In the genomic region with DNA sequence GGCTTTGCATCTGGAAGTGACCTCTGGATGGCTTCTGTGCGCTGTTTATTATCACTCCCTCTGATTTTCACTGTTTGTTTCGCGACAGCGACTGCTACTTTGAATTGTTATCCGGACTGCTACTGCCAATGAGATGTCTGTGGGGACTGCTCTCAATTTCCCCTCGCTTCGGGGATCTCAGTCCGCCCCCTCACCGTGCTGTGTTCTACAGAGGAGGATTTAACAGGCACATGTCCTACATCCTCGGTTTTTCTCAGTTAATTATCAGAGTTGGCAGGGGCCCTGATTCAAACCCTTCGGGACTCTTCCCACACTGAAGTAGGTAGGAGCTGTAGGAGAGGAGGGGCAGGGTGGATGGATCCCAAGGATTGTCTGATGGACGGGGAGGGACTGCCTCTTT, we compare ENCODE assay signal across 26 mouse cellular contexts.
DNase-seq lines count a peak whose midpoint lies in the region; ATAC-seq and TF ChIP-seq lines count a peak whose summit lies in the region.
"Had no signal": no experiment of that assay in that cellular context is flagged by ENCODE, and none has a peak within 500 bp of the region (broad histone marks: within the 10 kb centered on the region; RNA-seq: fewer than 3 reads in every experiment).

No protein-coding gene starts in this region.

- no peak overlapping the region for H3K9ac ChIP-seq in kidney, embryonic 16.5 days (replicated peaks; ENCODE audit: low read length)
- H3K9ac ChIP-seq: embryonic facial prominence, embryonic 12.5 days; forebrain, embryonic 12.5 days; forebrain, embryonic 15.5 days; hindbrain, embryonic 13.5 days had no signal

- H3K27ac ChIP-seq in layer of hippocampus, adult 2 months, result no peak overlapping the region
- H3K27ac ChIP-seq in kidney, embryonic 16.5 days (ENCODE audit: low read length), result no peak overlapping the region
- H3K27ac ChIP-seq: embryonic facial prominence, embryonic 12.5 days; forebrain, embryonic 12.5 days; forebrain, embryonic 15.5 days; heart, adult 2 months; hindbrain, embryonic 10.5 days; hindbrain, embryonic 13.5 days had no signal

- no peaks in the 10 kb centered on the region for H3K36me3 ChIP-seq in kidney, embryonic 16.5 days (ENCODE audit: insufficient read depth, low read length)
- H3K36me3 ChIP-seq: embryonic facial prominence, embryonic 12.5 days; forebrain, embryonic 12.5 days; forebrain, embryonic 15.5 days; G1E; hindbrain, embryonic 10.5 days; hindbrain, embryonic 13.5 days had no signal

- H3K4me3 ChIP-seq in layer of hippocampus, adult 2 months, result no peak overlapping the region
- no peak overlapping the region for H3K4me3 ChIP-seq in kidney, embryonic 16.5 days (ENCODE audit: low read length)
- H3K4me3 ChIP-seq: embryonic facial prominence, embryonic 12.5 days; erythroblast, embryonic 14.5 days; forebrain, embryonic 12.5 days; forebrain, embryonic 15.5 days; heart, adult 2 months; hindbrain, embryonic 10.5 days; hindbrain, embryonic 13.5 days had no signal

- no peak for TF ChIP-seq POLR2A in brain, embryonic 14.5 days (IDR thresholded peaks at IDR 0.05; ENCODE audit: borderline replicate concordance, extremely low read depth, insufficient read depth, insufficient read length, poor library complexity, severe bottlenecking)

- DNase-seq in heart, adult 11 months, result peak; percentile 68
- DNase-seq in heart, postnatal 10 days, result no peak
- DNase-seq in layer of hippocampus, adult 2 months (ENCODE audit: low spot score in 2 of 2), result peak; percentile 37 to 77
- DNase-seq in layer of hippocampus, postnatal 25 days (ENCODE audit: extremely low spot score in 1 of 2, low spot score in 1 of 2), result no peak
- DNase-seq in brain, embryonic 14.5 days (ENCODE audit: low read depth), result peak; percentile 52
- DNase-seq in layer of hippocampus, postnatal 36 days, result peak; percentile 53 to 55
- DNase-seq: adrenal gland, postnatal 10 days; adrenal gland, postnatal 36 days; B cell, adult 2 months; cerebellum, adult 18-20 months; cerebellum, adult 9-10 months; cerebellum, postnatal 14 days; gastrocnemius, postnatal 25 days; heart, adult 2 months; heart, postnatal 36 days had no signal

- H3K4me1 ChIP-seq in kidney, embryonic 16.5 days (ENCODE audit: insufficient read depth, low read length), result no peaks in the 10 kb centered on the region
- H3K4me1 ChIP-seq: embryonic facial prominence, embryonic 12.5 days; forebrain, embryonic 12.5 days; forebrain, embryonic 15.5 days; hindbrain, embryonic 10.5 days had no signal

- no peak for ATAC-seq in kidney, embryonic 16.5 days (ENCODE audit: low FRiP score, low TSS enrichment)
- ATAC-seq: forebrain, embryonic 15.5 days; hindbrain, embryonic 16.5 days; Patski had no signal

- intact Hi-C loops in heart, postnatal 10 days (cut with DNase I), result no loop called here

- no peak for TF ChIP-seq CTCF in layer of hippocampus, adult 2 months (conservative IDR thresholded peaks at IDR 0.05)
- TF ChIP-seq CTCF in brain, embryonic 14.5 days (IDR thresholded peaks at IDR 0.05; ENCODE audit: borderline replicate concordance, extremely low read depth, insufficient read depth, insufficient read length), result no peak

- WGBS in kidney, embryonic 16.5 days, result 58% methylated on average over 12 of the region's 12 CpGs

- H3K9me3 ChIP-seq in kidney, embryonic 16.5 days (ENCODE audit: low read length), result no peaks in the 10 kb centered on the region
- H3K9me3 ChIP-seq: embryonic facial prominence, embryonic 12.5 days; forebrain, embryonic 12.5 days; forebrain, embryonic 15.5 days; G1E; hindbrain, embryonic 10.5 days; hindbrain, embryonic 13.5 days had no signal

- H3K4me2 ChIP-seq in kidney, embryonic 16.5 days (replicated peaks; ENCODE audit: low read depth, low read length), result no peak overlapping the region
- H3K4me2 ChIP-seq: embryonic facial prominence, embryonic 12.5 days; forebrain, embryonic 12.5 days; forebrain, embryonic 15.5 days; heart, embryonic 11.5 days; hindbrain, embryonic 13.5 days had no signal

- no peaks in the 10 kb centered on the region for H3K27me3 ChIP-seq in kidney, embryonic 16.5 days (ENCODE audit: insufficient read depth, low read length)
- H3K27me3 ChIP-seq: embryonic facial prominence, embryonic 12.5 days; forebrain, embryonic 12.5 days; forebrain, embryonic 15.5 days had no signal

Comparison
In these comparisons a context has a peak if more than half of its experiments do, and no peak if none do; other contexts are left out.
1. DNase-seq: peak in heart, adult 11 months (single experiment), layer of hippocampus, adult 2 months (2 of 2), brain, embryonic 14.5 days (single experiment) and layer of hippocampus, postnatal 36 days (2 of 2); none in heart, postnatal 10 days (0 of 2) and layer of hippocampus, postnatal 25 days (0 of 2).